Mouse (Mus musculus) neural tube, embryonic 12.5 days (tissue): ENCODE results near the gene Unc5a. TPM values are rescaled to one million over a fixed set of nuclear protein-coding genes. Genes with fewer than 3 reads are reported as not detected.

ENCODE experiments used
- ATAC-seq: fragments of 200-750 bp; cut with Nextera tagmentation; 2 replicates; pipeline ENCODE4 v1.8.0; 2017; ENCODE audit warnings: low read depth, mild to moderate bottlenecking, moderate TSS enrichment, moderate library complexity; ENCODE audit not compliant: low FRiP score
- H3K27ac ChIP-seq: fragments of 300-500 bp; sonication (generic); 2 replicates; pipeline ENCODE4 v1.5.1; 2016
- H3K27me3 ChIP-seq: fragments of 300-500 bp; sonication (generic); replicated peaks from 2 replicates; pipeline ENCODE4 v1.6.1; 2016; ENCODE audit warnings: mild to moderate bottlenecking
- H3K36me3 ChIP-seq: fragments of 300-500 bp; sonication (generic); 2 replicates; pipeline ENCODE4 v1.6.1; 2016; ENCODE audit warnings: mild to moderate bottlenecking
- H3K4me1 ChIP-seq: fragments of 300-500 bp; sonication (generic); 2 replicates; pipeline ENCODE4 v1.6.1; 2016
- H3K4me2 ChIP-seq: fragments of 300-500 bp; sonication (generic); replicated peaks from 2 replicates; pipeline ENCODE4 v1.6.1; 2016; ENCODE audit warnings: mild to moderate bottlenecking
- H3K4me3 ChIP-seq: fragments of 300-500 bp; sonication (generic); 2 replicates; pipeline ENCODE4 v1.5.1; 2016
- H3K9ac ChIP-seq: fragments of 300-500 bp; sonication (generic); 2 replicates; pipeline ENCODE4 v1.6.1; 2016; ENCODE audit warnings: mild to moderate bottlenecking
- H3K9me3 ChIP-seq: fragments of 300-500 bp; sonication (generic); 2 replicates; pipeline ENCODE4 v1.6.1; 2016; ENCODE audit warnings: mild to moderate bottlenecking
- WGBS: fragments of 180-500 bp; shearing (Covaris S2); methylation state at CpG from one replicate; pipeline ENCODE4 v1.1.7; 2016; 5-methylcytosine and 5-hydroxymethylcytosine counted together
- polyA plus RNA-seq: library from polyadenylated mRNA; unstranded; fragments of >200 nt; fragmentation: Nextera tagmentation; extraction: Ambion mirVana; gene quantifications from 2 replicates; pipeline ENCODE4 v1.2.1, GENCODE M21; 2016

Unc5a gene
- polyA plus RNA-seq, result 5.9 and 7.7 TPM in 2 replicates

DNA sequence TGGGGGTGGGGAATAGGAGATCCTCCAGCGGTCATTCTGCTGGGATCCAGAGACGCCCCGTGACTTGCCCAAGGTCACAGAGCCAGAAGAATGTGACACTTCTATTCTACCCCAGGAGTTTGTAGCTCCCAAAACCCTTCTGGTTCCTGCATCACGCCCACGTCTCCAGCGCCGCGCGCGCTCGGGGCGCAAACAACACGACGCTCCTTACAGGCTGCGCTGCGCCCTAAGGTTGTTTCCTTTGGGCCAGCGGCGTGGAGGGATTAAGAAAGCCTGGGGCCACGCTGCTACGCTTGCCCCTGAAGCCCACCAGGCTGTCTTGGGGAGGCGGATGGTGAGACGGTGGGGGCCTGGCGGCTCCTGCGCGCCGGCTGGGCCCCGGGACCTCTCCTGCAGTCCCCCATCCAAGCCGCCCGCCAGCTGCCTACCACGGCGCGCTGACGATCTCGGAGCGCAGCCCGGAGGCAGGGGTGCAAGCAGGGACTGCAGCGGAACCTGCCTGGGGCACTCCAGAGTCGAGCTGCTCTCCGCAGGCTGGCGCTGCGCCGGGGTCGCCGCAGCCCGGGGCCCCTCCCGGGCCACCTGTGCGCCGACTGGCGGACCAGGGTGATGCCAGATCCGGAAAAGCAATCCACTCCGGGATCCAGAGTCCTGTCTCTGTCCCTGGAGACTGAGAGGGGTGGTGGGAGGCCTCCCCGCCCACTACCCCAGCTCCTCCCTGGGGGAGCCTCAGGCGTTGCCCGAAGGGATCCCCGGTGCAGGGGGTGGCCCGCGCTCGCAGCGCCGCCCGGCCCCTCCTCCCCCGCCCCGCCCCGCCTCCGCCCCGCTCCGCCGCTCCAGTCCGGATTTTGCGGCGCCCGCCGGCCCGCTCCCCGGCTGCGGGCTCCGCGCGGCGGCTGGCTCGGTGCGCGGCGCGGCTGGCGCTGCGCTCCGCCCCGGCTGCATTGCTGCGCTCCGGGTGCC, at the start of gene Unc5a:
Gene Unc5a, plus strand, starts transcription at position 881 of the 963 bp plus-strand sequence.
- under 1% methylated on average over 78 of the region's 91 CpGs for WGBS
- no peaks in the 10 kb centered on the region for H3K36me3 ChIP-seq
- H3K27me3 ChIP-seq, result peaks cover 83% of the 10 kb centered on the region
- peaks cover 43% of the 10 kb centered on the region for H3K4me1 ChIP-seq
- H3K4me2 ChIP-seq, result peak within 1 kb of the TSS; percentile 99
- peak; percentile 71 for ATAC-seq
- H3K9ac ChIP-seq, result peak within 1 kb of the TSS; percentile 75
- peak within 1 kb of the TSS; percentile 66 for H3K4me3 ChIP-seq
- peak within 1 kb of the TSS; percentile 57; the same call in 1 of the 2 replicates for H3K27ac ChIP-seq
- no peaks in the 10 kb centered on the region for H3K9me3 ChIP-seq

DNA sequence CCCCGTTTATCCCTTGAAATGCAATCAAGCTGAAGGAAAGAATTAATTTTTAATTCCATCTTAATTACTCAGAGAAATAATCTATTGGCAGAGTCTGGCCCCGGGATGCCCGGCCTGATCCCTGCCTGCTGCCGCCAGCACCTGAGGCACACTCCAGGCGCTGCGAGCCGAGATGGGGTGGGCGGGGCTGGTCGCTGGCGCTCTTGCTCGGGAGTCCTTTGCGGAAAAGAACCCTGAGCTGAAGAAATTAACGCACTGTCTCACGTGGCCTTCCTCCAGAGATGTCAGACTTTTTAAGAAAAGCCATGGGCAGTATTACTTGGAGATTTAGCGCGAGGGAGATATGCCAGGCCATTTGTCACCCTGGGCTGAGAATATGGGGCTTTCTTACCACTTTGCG, 37.2 kb upstream of the Unc5a start:
- H3K4me1 ChIP-seq, result peaks cover 12% of the 10 kb centered on the region
- peak overlapping the region; percentile 37 for H3K4me2 ChIP-seq
- H3K4me3 ChIP-seq, result no peak overlapping the region
- H3K27ac ChIP-seq, result no peak overlapping the region
- peaks cover 42% of the 10 kb centered on the region for H3K27me3 ChIP-seq
- peaks cover 8% of the 10 kb centered on the region; the same call in 1 of the 2 replicates for H3K9me3 ChIP-seq
- no peak overlapping the region for H3K9ac ChIP-seq
- ATAC-seq, result no peak
- WGBS, result 3% methylated on average over 17 of the region's 17 CpGs
- no peaks in the 10 kb centered on the region for H3K36me3 ChIP-seq

GRCm38 (mm10) chr13:54912894-54913621, 36.2 kb upstream of the Unc5a start:
- 15% methylated on average over 16 of the region's 16 CpGs for WGBS
- Histone ChIP-seq H3K9ac (no peak overlapping the region), H3K36me3 (no peaks in the 10 kb centered on the region), H3K27me3 (peaks cover 42% of the 10 kb centered on the region), H3K4me3 (no peak overlapping the region), H3K4me1 (peaks cover 12% of the 10 kb centered on the region), H3K4me2 (no peak overlapping the region), H3K27ac (no peak overlapping the region), H3K9me3 (peaks cover 8% of the 10 kb centered on the region; the same call in 1 of the 2 replicates)
- ATAC-seq, result no peak

GRCm38 (mm10) chr13:54916644-54917043, 32.6 kb upstream of the Unc5a start:
- no peak overlapping the region for H3K4me2 ChIP-seq
- no peak for ATAC-seq

DNA sequence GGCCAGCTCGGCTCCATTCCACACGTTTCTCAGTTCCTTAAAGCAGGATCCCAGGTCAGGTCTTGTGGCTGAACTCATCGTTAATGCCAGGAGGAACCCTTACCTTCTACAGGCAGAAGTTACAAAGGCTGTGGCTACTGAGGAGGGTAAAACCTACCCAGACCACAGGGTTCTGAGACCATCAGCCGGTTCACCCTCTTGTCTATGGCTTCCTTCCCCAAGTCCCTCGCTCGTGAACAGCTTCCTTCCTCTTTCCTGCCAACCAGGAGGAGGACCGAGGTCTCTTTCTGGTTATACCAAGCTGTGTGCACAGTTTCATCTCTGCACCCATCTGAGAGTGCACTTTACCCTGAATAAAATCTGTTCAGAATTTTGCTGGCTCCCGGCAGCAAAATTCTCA, 30.3 kb upstream of the Unc5a start:
- Histone ChIP-seq H3K27me3 (peaks cover 6% of the 10 kb centered on the region; the same call in 1 of the 2 replicates), H3K27ac (no peak overlapping the region), H3K9me3 (peaks cover 8% of the 10 kb centered on the region; the same call in 1 of the 2 replicates), H3K36me3 (no peaks in the 10 kb centered on the region), H3K4me3 (no peak overlapping the region), H3K4me2 (no peak overlapping the region), H3K9ac (no peak overlapping the region), H3K4me1 (no peaks in the 10 kb centered on the region)
- 82% methylated on average over 8 of the region's 8 CpGs for WGBS
- no peak for ATAC-seq

More at GRCm38 (mm10) chr13:54916644-54917043, 32.6 kb upstream of the Unc5a start:
- Histone ChIP-seq H3K36me3 (no peaks in the 10 kb centered on the region), H3K27me3 (peaks cover 28% of the 10 kb centered on the region), H3K9me3 (peaks cover 8% of the 10 kb centered on the region; the same call in 1 of the 2 replicates), H3K4me3 (no peak overlapping the region), H3K27ac (no peak overlapping the region), H3K9ac (no peak overlapping the region), H3K4me1 (peaks cover 11% of the 10 kb centered on the region)
- 76% methylated on average over 5 of the region's 5 CpGs for WGBS

GRCm38 (mm10) chr13:54919666-54920065, 29.5 kb upstream of the Unc5a start:
- Histone ChIP-seq H3K4me3 (no peak overlapping the region), H3K4me1 (no peaks in the 10 kb centered on the region), H3K4me2 (no peak overlapping the region), H3K27ac (no peak overlapping the region), H3K9me3 (peaks cover 8% of the 10 kb centered on the region; the same call in 1 of the 2 replicates), H3K9ac (no peak overlapping the region), H3K27me3 (0 out of 2 replicates have a peak, but pooled peaks cover 4% of the 10 kb centered on the region), H3K36me3 (no peaks in the 10 kb centered on the region)
- 25% methylated on average over 5 of the region's 5 CpGs for WGBS
- ATAC-seq, result no peak

DNA sequence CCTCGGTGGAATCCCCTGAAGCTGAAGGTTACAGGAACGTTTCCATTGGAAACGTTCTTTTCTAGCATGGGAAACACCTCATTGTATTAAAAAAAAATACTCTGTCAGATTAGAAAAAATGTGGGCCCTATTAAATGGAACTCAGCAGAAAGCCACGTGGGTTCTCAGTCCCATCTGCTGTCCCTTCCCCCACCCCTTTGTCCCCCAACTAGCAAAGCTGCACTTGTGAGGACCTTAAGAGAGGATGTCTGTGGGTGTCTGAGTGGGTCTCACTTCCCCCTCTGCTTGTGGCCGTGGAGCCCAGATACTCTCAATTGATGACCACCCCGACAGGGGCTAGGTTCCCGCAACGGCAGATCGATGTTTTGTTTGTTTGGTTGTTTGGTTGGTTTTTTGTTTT, 27.5 kb upstream of the Unc5a start:
- Histone ChIP-seq H3K9me3 (no peaks in the 10 kb centered on the region), H3K4me1 (no peaks in the 10 kb centered on the region), H3K9ac (no peak overlapping the region), H3K36me3 (no peaks in the 10 kb centered on the region), H3K4me3 (no peak overlapping the region), H3K27ac (no peak overlapping the region), H3K4me2 (no peak overlapping the region), H3K27me3 (no peaks in the 10 kb centered on the region)
- no peak for ATAC-seq
- WGBS, result 84% methylated on average over 9 of the region's 9 CpGs

GRCm38 (mm10) chr13:54923705-54924104, 25.5 kb upstream of the Unc5a start:
- Histone ChIP-seq H3K4me1 (no peaks in the 10 kb centered on the region), H3K9ac (no peak overlapping the region), H3K36me3 (no peaks in the 10 kb centered on the region), H3K4me3 (no peak overlapping the region), H3K27me3 (no peaks in the 10 kb centered on the region), H3K4me2 (no peak overlapping the region), H3K9me3 (no peaks in the 10 kb centered on the region), H3K27ac (no peak overlapping the region)
- WGBS, result 85% methylated on average over 2 of the region's 2 CpGs
- ATAC-seq, result no peak

- Histone ChIP-seq H3K4me3 (no peak overlapping the region), H3K4me1 (peaks cover 5% of the 10 kb centered on the region; the same call in 1 of the 2 replicates), H3K27ac (no peak overlapping the region), H3K27me3 (no peaks in the 10 kb centered on the region), H3K4me2 (no peak overlapping the region), H3K36me3 (no peaks in the 10 kb centered on the region), H3K9ac (no peak overlapping the region), H3K9me3 (no peaks in the 10 kb centered on the region)
- no peak for ATAC-seq
- 75% methylated on average over 8 of the region's 8 CpGs for WGBS
These were observed 23.7 kb upstream of the Unc5a start for GRCm38 (mm10) chr13:54925466-54925865.

DNA sequence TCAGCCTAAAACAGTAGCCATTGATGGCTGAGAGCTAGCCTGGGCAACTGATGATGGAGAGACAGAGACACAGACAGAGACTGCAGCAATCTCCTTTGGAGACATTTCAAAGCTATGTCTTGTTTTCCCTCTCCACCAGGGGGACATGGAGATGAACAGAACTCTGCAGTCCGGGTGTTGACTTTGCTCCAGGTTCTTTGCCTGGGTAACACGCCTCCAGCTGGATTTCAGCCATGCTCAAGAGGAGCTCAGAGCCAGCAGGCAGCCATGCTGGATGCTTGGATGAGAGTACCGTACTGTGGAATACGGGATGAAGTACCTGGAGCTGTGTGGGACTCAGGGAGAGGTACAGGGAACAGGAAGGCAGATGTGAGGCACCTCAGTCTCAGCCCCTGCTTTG, 22.6 kb upstream of the Unc5a start:
- whole genome bisulfite sequencing, result 70% methylated on average over 4 of the region's 4 CpGs
- no peak for ATAC-seq
- no peak overlapping the region for H3K4me2 ChIP-seq
- H3K27me3 ChIP-seq, result no peaks in the 10 kb centered on the region
- no peaks in the 10 kb centered on the region for H3K36me3 ChIP-seq
- H3K9me3 ChIP-seq, result no peaks in the 10 kb centered on the region
- no peak overlapping the region for H3K4me3 ChIP-seq
- peaks cover 5% of the 10 kb centered on the region; the same call in 1 of the 2 replicates for H3K4me1 ChIP-seq
- no peak overlapping the region for H3K27ac ChIP-seq
- no peak overlapping the region for H3K9ac ChIP-seq

DNA sequence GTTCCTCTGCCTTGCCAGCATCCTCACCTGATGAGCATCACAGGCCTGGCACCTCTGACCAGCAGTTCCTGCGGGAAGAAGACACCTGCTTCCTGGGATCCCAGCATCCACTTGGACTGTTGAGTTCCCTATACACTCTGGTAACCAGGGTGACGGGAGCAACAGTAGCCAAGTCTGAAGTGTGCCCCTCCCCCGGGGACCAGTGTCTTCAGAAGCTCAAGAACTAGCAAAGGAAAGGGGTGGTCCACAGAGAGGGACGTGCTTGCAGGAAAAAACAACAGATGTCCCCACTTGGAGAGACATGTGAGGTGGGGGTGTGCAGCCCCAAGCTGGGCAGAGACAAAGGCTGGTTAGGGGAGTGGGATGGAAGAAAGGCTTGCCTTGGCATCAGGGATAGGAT, 19.1 kb upstream of the Unc5a start:
- no peak for ATAC-seq
- WGBS, result 45% methylated on average over 4 of the region's 4 CpGs

DNA sequence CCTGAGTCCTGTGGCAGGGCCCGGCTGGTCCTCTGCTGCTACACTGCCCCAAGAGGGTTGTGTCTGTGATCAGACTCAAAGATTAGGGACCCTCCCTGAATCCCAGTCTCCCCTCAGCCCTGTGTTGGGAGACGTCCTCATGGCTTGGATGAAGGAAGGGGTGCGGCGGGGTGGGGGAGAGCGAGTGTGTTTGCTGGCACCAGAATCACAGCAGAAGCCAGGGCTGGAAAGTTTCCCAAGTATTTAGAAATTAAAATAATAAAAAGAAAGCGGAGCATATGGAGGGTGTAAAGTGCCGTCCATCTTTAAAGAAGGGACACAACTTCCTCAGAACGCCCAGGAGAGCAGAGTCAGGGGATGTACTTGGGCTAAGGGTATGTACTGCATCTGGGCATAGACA, 14.3 kb upstream of the Unc5a start:
- WGBS, result 82% methylated on average over 8 of the region's 8 CpGs
- no peak overlapping the region for H3K9ac ChIP-seq

More for the DNA sequence above, 19.1 kb upstream of the Unc5a start:
- H3K4me1 ChIP-seq, result peaks cover 10% of the 10 kb centered on the region; the same call in 1 of the 2 replicates
- H3K36me3 ChIP-seq, result no peaks in the 10 kb centered on the region
- peaks cover 4% of the 10 kb centered on the region; the same call in 1 of the 2 replicates for H3K27me3 ChIP-seq
- no peak overlapping the region for H3K4me2 ChIP-seq
- H3K4me3 ChIP-seq, result no peak overlapping the region
- H3K9me3 ChIP-seq, result no peaks in the 10 kb centered on the region
- no peak overlapping the region for H3K9ac ChIP-seq
- H3K27ac ChIP-seq, result no peak overlapping the region

More for the DNA sequence above, 14.3 kb upstream of the Unc5a start:
- Histone ChIP-seq H3K36me3 (no peaks in the 10 kb centered on the region), H3K27ac (no peak overlapping the region), H3K27me3 (peaks cover 14% of the 10 kb centered on the region), H3K9me3 (no peaks in the 10 kb centered on the region), H3K4me1 (peaks cover 17% of the 10 kb centered on the region; the same call in 1 of the 2 replicates), H3K4me2 (no peak overlapping the region), H3K4me3 (no peak overlapping the region)
- ATAC-seq, result no peak
